Mouse (Mus musculus): Measurements from ENCODE around the gene Abca13. TPM values are rescaled to one million over a fixed set of nuclear protein-coding genes. Genes with fewer than 3 reads are reported as not detected.
"Not testable (repeated sequence)": the region's sequence is repeated elsewhere in the genome, so short reads cannot be mapped to it uniquely, and the experiment has no call there.

The Abca13 gene
- polyA plus RNA-seq, 1 experiment from 2014 or later: 0.15 TPM

DNA sequence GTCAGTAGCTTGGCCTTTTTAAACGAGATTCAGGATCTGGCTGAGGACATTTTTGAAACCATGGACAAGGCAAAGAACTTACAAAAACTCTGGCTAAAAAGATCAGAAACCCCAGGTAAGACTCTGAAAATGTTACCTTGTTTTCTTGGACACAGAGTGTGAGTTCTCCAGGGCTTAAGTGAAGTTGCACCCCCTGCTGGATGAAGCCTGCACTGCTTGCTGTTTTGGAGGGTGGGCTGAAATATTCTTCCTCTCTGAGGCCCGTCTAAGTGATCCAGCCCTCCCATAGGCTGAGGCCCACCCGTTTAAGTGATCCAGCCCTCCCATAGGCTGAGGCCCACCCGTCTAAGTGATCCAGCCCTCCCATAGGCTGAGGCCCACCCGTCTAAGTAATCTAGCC is 57.9 kb downstream of the Abca13 start:
- not testable (repeated sequence) for ATAC-seq (ENCODE audit: insufficient read depth, low FRiP score); H3K9ac ChIP-seq (ENCODE audit: low read length); H3K36me3 ChIP-seq (ENCODE audit: control insufficient read depth, insufficient read depth, low read length); H3K27ac ChIP-seq (ENCODE audit: low read length); H3K4me1 ChIP-seq (ENCODE audit: control insufficient read depth, insufficient read depth, low read length); H3K4me3 ChIP-seq (replicated peaks; ENCODE audit: low read length); H3K9me3 ChIP-seq (replicated peaks; ENCODE audit: control insufficient read depth, low read length); H3K27me3 ChIP-seq (ENCODE audit: control insufficient read depth, insufficient read depth, low read length); H3K4me2 ChIP-seq (ENCODE audit: low read depth, low read length)
- 77% methylated on average over 5 of the region's 5 CpGs for WGBS

DNA sequence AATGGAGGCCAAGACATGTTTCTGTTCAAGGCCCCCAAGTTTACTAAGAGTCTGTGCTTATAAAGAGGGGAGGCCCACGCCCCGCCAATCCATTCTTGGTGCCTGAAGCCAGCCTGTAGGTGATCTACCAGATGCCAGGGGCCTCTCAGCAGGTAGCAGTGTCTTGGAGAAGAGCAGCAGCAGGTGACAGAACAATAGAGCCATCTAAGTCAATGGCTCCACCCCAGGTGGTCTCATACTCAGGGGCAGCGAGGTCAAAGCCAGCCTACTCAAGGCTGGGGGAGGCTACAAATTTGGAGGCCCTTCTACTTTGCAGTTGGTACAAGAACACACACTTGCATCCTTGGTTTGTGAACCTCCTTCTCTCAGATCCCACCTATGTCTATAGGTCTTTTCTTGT is 71.3 kb downstream of the Abca13 start:
- not testable (repeated sequence) for H3K27ac ChIP-seq (ENCODE audit: low read length); H3K4me3 ChIP-seq (replicated peaks; ENCODE audit: low read length); H3K27me3 ChIP-seq (ENCODE audit: control insufficient read depth, insufficient read depth, low read length); ATAC-seq (ENCODE audit: insufficient read depth, low FRiP score); H3K9me3 ChIP-seq (replicated peaks; ENCODE audit: control insufficient read depth, low read length); H3K9ac ChIP-seq (ENCODE audit: low read length); H3K36me3 ChIP-seq (ENCODE audit: control insufficient read depth, insufficient read depth, low read length); H3K4me2 ChIP-seq (ENCODE audit: low read depth, low read length); H3K4me1 ChIP-seq (ENCODE audit: control insufficient read depth, insufficient read depth, low read length)
- WGBS: 62% methylated on average over 3 of the region's 3 CpGs

DNA sequence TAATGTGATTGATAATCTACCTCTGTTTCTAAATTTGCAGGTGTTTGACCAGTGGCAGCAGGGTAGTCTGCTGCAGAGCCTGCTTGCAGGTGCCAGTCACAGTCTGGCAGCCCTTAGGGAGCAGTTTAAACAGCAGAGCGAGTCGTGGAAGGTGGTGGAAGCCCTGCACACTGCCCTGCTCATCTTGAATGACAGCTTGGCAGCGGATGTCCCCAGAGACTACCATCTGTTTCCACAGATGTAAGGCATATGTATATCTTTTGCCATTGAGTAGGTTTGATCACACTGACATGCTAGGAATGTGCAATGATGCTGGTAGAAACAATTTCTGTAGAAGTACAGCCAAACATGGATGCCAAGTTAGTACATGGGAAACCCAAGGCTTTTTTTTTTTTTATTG is 77.3 kb downstream of the Abca13 start:
- ATAC-seq (ENCODE audit: insufficient read depth, low FRiP score): no peak
- Histone ChIP-seq H3K36me3 (ENCODE audit: control insufficient read depth, insufficient read depth, low read length) (no peaks in the 10 kb centered on the region), H3K4me2 (ENCODE audit: low read depth, low read length) (no peak overlapping the region), H3K27ac (ENCODE audit: low read length) (no peak overlapping the region), H3K9me3 (replicated peaks; ENCODE audit: control insufficient read depth, low read length) (no peaks in the 10 kb centered on the region), H3K27me3 (ENCODE audit: control insufficient read depth, insufficient read depth, low read length) (no peaks in the 10 kb centered on the region), H3K4me3 (replicated peaks; ENCODE audit: low read length) (no peak overlapping the region), H3K4me1 (ENCODE audit: control insufficient read depth, insufficient read depth, low read length) (no peaks in the 10 kb centered on the region), H3K9ac (ENCODE audit: low read length) (no peak overlapping the region)
- 79% methylated on average over 3 of the region's 3 CpGs for WGBS

DNA sequence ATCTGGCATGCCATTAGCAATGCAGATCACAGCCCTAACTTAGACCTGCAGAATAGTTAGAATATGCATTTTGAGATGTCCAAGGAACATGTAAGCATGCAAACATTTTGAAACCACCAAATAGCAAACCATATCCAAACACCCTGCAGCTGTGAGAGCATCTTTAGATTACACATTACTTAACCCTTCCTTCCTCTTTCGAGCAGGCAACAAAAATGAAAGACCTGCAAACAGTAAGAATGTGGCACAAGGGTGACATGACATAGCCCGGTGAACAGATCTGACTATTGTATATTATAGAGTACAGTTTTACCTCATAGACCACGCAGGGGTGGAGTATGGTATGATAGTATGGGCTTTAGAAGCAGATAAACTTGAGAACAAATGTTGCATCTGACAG is 93.5 kb downstream of the Abca13 start:
- 73% methylated on average over 3 of the region's 3 CpGs for WGBS
- H3K36me3 ChIP-seq (ENCODE audit: control insufficient read depth, insufficient read depth, low read length): no peaks in the 10 kb centered on the region
- H3K4me1 ChIP-seq (ENCODE audit: control insufficient read depth, insufficient read depth, low read length): no peaks in the 10 kb centered on the region
- no peak for ATAC-seq (ENCODE audit: insufficient read depth, low FRiP score)
- no peak overlapping the region for H3K9ac ChIP-seq (ENCODE audit: low read length)
- no peaks in the 10 kb centered on the region for H3K9me3 ChIP-seq (replicated peaks; ENCODE audit: control insufficient read depth, low read length)
- no peak overlapping the region for H3K4me3 ChIP-seq (replicated peaks; ENCODE audit: low read length)
- H3K4me2 ChIP-seq (ENCODE audit: low read depth, low read length): no peak overlapping the region
- H3K27ac ChIP-seq (ENCODE audit: low read length): no peak overlapping the region
- no peaks in the 10 kb centered on the region for H3K27me3 ChIP-seq (ENCODE audit: control insufficient read depth, insufficient read depth, low read length)

DNA sequence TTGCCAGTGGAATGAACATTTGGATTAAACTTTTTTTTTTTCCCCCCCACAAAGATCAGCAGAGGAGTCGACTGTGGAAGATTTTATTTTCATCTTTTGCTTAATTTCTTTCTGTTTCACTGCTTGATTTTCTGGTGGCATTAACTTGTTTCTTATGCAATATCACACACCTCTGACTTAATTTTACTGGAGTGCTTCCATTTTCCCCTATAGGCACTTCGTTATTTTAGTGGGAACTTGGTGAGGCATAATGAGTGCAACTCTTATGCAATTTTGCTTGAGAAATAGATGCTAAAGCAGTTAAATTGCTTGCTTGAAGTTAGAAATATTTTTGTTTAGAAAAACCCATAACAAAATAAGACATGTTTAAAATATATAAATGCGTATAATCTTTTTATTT is 94.0 kb downstream of the Abca13 start:
- H3K4me3 ChIP-seq (replicated peaks; ENCODE audit: low read length): no peak overlapping the region
- 78% methylated on average over 3 of the region's 3 CpGs for WGBS
- H3K27me3 ChIP-seq (ENCODE audit: control insufficient read depth, insufficient read depth, low read length): no peaks in the 10 kb centered on the region
- H3K9me3 ChIP-seq (replicated peaks; ENCODE audit: control insufficient read depth, low read length): no peaks in the 10 kb centered on the region
- no peak for ATAC-seq (ENCODE audit: insufficient read depth, low FRiP score)
- no peak overlapping the region for H3K4me2 ChIP-seq (ENCODE audit: low read depth, low read length)
- no peaks in the 10 kb centered on the region for H3K4me1 ChIP-seq (ENCODE audit: control insufficient read depth, insufficient read depth, low read length)
- H3K9ac ChIP-seq (ENCODE audit: low read length): no peak overlapping the region
- H3K36me3 ChIP-seq (ENCODE audit: control insufficient read depth, insufficient read depth, low read length): no peaks in the 10 kb centered on the region
- no peak overlapping the region for H3K27ac ChIP-seq (ENCODE audit: low read length)

DNA sequence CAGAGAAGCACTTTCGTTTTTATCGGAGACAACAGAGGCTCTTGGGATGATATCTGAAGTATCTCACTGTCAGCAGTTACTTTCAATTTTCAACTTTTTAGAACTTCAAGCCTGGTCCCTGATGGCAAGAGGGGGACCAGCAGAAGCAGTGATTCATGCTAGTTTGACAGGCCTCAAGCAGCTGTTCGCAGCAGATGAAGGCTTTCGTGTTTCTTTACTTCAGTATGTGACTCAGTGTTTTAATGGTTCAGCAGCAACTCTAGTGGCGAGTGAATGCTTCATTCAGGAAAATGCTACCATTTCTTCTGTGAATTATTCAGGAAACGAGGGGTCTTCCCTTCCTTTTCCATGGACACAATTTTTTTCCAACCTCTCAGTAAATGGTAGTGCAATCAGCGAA is 99.4 kb downstream of the Abca13 start:
- Histone ChIP-seq H3K27me3 (ENCODE audit: control insufficient read depth, insufficient read depth, low read length) (no peaks in the 10 kb centered on the region), H3K4me2 (ENCODE audit: low read depth, low read length) (no peak overlapping the region), H3K9ac (ENCODE audit: low read length) (no peak overlapping the region), H3K4me1 (ENCODE audit: control insufficient read depth, insufficient read depth, low read length) (no peaks in the 10 kb centered on the region), H3K9me3 (replicated peaks; ENCODE audit: control insufficient read depth, low read length) (no peaks in the 10 kb centered on the region), H3K4me3 (replicated peaks; ENCODE audit: low read length) (no peak overlapping the region), H3K36me3 (ENCODE audit: control insufficient read depth, insufficient read depth, low read length) (no peaks in the 10 kb centered on the region), H3K27ac (ENCODE audit: low read length) (no peak overlapping the region)
- ATAC-seq (ENCODE audit: insufficient read depth, low FRiP score): no peak
- 72% methylated on average over 7 of the region's 7 CpGs for WGBS

DNA sequence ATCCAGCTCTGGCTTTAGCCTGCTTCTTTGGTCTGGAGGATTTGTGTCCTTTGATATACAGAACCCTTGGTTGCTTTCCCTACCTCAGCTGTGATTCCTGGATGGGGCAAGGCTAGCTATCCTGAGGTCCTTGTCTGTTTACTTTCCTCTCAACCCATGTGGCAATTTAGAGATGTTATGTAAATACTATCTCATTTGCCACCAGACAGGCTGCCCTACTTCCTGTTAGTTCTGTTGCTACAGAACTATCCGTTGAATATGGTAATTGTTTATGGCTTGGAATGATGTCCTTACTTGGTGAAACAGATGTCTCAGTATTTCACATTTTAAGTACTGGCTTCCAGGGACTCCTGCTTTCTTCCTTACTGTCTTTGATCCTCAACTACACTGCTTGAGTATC is 107.9 kb downstream of the Abca13 start:
- Histone ChIP-seq H3K36me3 (ENCODE audit: control insufficient read depth, insufficient read depth, low read length) (no peaks in the 10 kb centered on the region), H3K9me3 (replicated peaks; ENCODE audit: control insufficient read depth, low read length) (no peaks in the 10 kb centered on the region), H3K27me3 (ENCODE audit: control insufficient read depth, insufficient read depth, low read length) (no peaks in the 10 kb centered on the region), H3K4me3 (replicated peaks; ENCODE audit: low read length) (no peak overlapping the region), H3K4me2 (ENCODE audit: low read depth, low read length) (no peak overlapping the region), H3K27ac (ENCODE audit: low read length) (no peak overlapping the region), H3K9ac (ENCODE audit: low read length) (no peak overlapping the region), H3K4me1 (ENCODE audit: control insufficient read depth, insufficient read depth, low read length) (no peaks in the 10 kb centered on the region)
- 51% methylated on average over 1 of the region's 1 CpGs for WGBS
- no peak for ATAC-seq (ENCODE audit: insufficient read depth, low FRiP score)

DNA sequence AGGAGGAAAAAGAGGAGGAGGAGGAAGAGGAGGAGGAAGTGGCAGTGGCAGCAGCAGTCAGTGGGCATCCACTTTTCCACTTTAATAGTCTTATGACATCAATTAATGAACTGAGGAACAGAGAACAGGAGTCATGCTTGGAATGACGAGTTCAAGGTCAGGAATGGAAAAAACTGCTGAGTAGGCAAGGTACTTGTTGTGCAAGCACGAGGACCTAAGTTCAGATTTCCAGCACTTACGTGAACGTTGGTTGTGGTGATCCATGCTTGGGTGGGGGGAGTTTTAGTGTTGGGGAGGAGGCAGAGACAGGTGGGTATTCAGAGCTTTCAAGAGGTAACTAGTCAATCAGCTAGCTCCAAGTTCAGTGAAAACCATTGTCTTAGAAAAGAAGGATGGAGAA is 113.7 kb downstream of the Abca13 start:
- H3K9me3 ChIP-seq (replicated peaks; ENCODE audit: control insufficient read depth, low read length): no peaks in the 10 kb centered on the region
- no peaks in the 10 kb centered on the region for H3K27me3 ChIP-seq (ENCODE audit: control insufficient read depth, insufficient read depth, low read length)
- no peak overlapping the region for H3K27ac ChIP-seq (ENCODE audit: low read length)
- no peak for ATAC-seq (ENCODE audit: insufficient read depth, low FRiP score)
- H3K4me1 ChIP-seq (ENCODE audit: control insufficient read depth, insufficient read depth, low read length): no peaks in the 10 kb centered on the region
- 75% methylated on average over 4 of the region's 4 CpGs for WGBS
- no peak overlapping the region for H3K9ac ChIP-seq (ENCODE audit: low read length)
- H3K36me3 ChIP-seq (ENCODE audit: control insufficient read depth, insufficient read depth, low read length): no peaks in the 10 kb centered on the region
- H3K4me3 ChIP-seq (replicated peaks; ENCODE audit: low read length): no peak overlapping the region
- H3K4me2 ChIP-seq (ENCODE audit: low read depth, low read length): no peak overlapping the region

DNA sequence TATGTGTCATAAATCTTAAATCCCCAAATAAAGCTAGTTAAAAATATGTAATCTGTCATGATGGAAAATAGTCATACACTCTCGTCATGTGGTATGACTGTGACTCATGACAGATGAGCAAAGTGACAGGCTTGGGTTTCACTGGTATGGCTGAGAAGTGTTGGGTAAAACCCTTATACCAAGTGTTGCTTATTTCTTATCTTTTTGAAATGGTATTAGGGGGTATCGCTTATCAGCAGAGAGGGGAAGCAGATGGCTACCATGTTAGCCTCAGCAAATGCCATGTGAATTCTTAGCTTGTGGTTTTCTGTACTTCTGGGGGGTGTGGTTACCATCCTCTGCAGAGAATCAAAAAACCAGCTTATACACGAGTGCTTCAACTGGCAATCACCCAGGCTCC is 124.8 kb downstream of the Abca13 start:
- Histone ChIP-seq H3K27me3 (ENCODE audit: control insufficient read depth, insufficient read depth, low read length) (no peaks in the 10 kb centered on the region), H3K4me3 (replicated peaks; ENCODE audit: low read length) (no peak overlapping the region), H3K4me1 (ENCODE audit: control insufficient read depth, insufficient read depth, low read length) (no peaks in the 10 kb centered on the region), H3K27ac (ENCODE audit: low read length) (no peak overlapping the region), H3K9ac (ENCODE audit: low read length) (no peak overlapping the region), H3K4me2 (ENCODE audit: low read depth, low read length) (no peak overlapping the region), H3K9me3 (replicated peaks; ENCODE audit: control insufficient read depth, low read length) (no peaks in the 10 kb centered on the region), H3K36me3 (ENCODE audit: control insufficient read depth, insufficient read depth, low read length) (no peaks in the 10 kb centered on the region)
- ATAC-seq (ENCODE audit: insufficient read depth, low FRiP score): no peak
- WGBS: 63% methylated on average over 3 of the region's 3 CpGs
